Mouse (Mus musculus): ENCODE data around the gene 1700020D05Rik. TPM values are rescaled to one million over a fixed set of nuclear protein-coding genes. Genes with fewer than 3 reads are reported as not detected.

The 1700020D05Rik gene
- polyA plus RNA-seq, 1 experiment, result 1.9 TPM

Other genes starting within 250 kb of the 1700020D05Rik start
- gene Pacs1, start 230.7 kb downstream of the 1700020D05Rik start, polyA plus RNA-seq (2012; rRNA removed), result 21.8 and 27.9 TPM in 2 replicates
- 61.2 and 82.0 TPM in 2 replicates for gene Sf3b2, start 208.3 kb downstream of the 1700020D05Rik start, polyA plus RNA-seq (2012; rRNA removed)
- 1.4 and 3.3 TPM in 2 replicates for gene Gal3st3, start 205.5 kb downstream of the 1700020D05Rik start, polyA plus RNA-seq (2012; rRNA removed)
- gene Catsper1, start 168.0 kb downstream of the 1700020D05Rik start, polyA plus RNA-seq (2012; rRNA removed), result 0.08 and 0.46 TPM in 2 replicates
- gene Cst6, start 154.2 kb downstream of the 1700020D05Rik start, polyA plus RNA-seq (2012; rRNA removed), result 6.6 and 17.1 TPM in 2 replicates
- gene Eif1ad, start 137.0 kb downstream of the 1700020D05Rik start, polyA plus RNA-seq (2012; rRNA removed), result 19.9 and 20.4 TPM in 2 replicates
- gene Banf1, start 136.6 kb downstream of the 1700020D05Rik start, polyA plus RNA-seq (2012; rRNA removed), result 87.8 and 125 TPM in 2 replicates
- 18.1 and 33.3 TPM in 2 replicates for gene Sart1, start 115.1 kb downstream of the 1700020D05Rik start, polyA plus RNA-seq (2012; rRNA removed)
- gene Tsga10ip, start 101.3 kb downstream of the 1700020D05Rik start, polyA plus RNA-seq (2012; rRNA removed), result 1.9 and 2.0 TPM in 2 replicates
- 136 and 167 TPM in 2 replicates for gene Drap1, start 78.8 kb downstream of the 1700020D05Rik start, polyA plus RNA-seq (2012; rRNA removed)
- 65.9 and 73.9 TPM in 2 replicates for gene AI837181, start 78.6 kb downstream of the 1700020D05Rik start, polyA plus RNA-seq (2012; rRNA removed)
- gene Fosl1, start 56.2 kb downstream of the 1700020D05Rik start, polyA plus RNA-seq (2012; rRNA removed), result 0.24 and 0.38 TPM in 2 replicates
- 5.6 and 6.7 TPM in 2 replicates for gene Ccdc85b, start 45.9 kb downstream of the 1700020D05Rik start, polyA plus RNA-seq (2012; rRNA removed)
- gene Fibp, start 43.2 kb downstream of the 1700020D05Rik start, polyA plus RNA-seq (2012; rRNA removed), result 126 and 132 TPM in 2 replicates
- gene Ctsw, start 35.3 kb downstream of the 1700020D05Rik start, polyA plus RNA-seq (2012; rRNA removed), result 2.2 and 2.3 TPM in 2 replicates
- 73.5 and 79.0 TPM in 2 replicates for gene Efemp2, start 29.8 kb downstream of the 1700020D05Rik start, polyA plus RNA-seq (2012; rRNA removed)
- gene Mus81, start 15.4 kb downstream of the 1700020D05Rik start, polyA plus RNA-seq (2012; rRNA removed), result 77.2 and 85.6 TPM in 2 replicates
- gene Cfl1, start 13.3 kb downstream of the 1700020D05Rik start, polyA plus RNA-seq (2012; rRNA removed), result 410 and 421 TPM in 2 replicates
- gene Snx32, start 6.8 kb upstream of the 1700020D05Rik start, polyA plus RNA-seq (2012; rRNA removed), result 20.9 and 25.6 TPM in 2 replicates
- gene Ovol1, start 56.9 kb upstream of the 1700020D05Rik start, polyA plus RNA-seq (2012; rRNA removed), result 2.4 and 3.5 TPM in 2 replicates
- 10.0 and 12.0 TPM in 2 replicates for gene Ap5b1, start 64.2 kb upstream of the 1700020D05Rik start, polyA plus RNA-seq (2012; rRNA removed)
- 42.2 and 49.4 TPM in 2 replicates for gene Rnaseh2c, start 98.1 kb upstream of the 1700020D05Rik start, polyA plus RNA-seq (2012; rRNA removed)
- gene Kat5, start 106.5 kb upstream of the 1700020D05Rik start, polyA plus RNA-seq (2012; rRNA removed), result 55.3 and 63.6 TPM in 2 replicates
- 66.8 and 81.8 TPM in 2 replicates for gene Rela, start 133.7 kb upstream of the 1700020D05Rik start, polyA plus RNA-seq (2012; rRNA removed)
- 36.3 and 45.7 TPM in 2 replicates for gene Sipa1, start 159.9 kb upstream of the 1700020D05Rik start, polyA plus RNA-seq (2012; rRNA removed)
- gene Map3k11, start 185.0 kb upstream of the 1700020D05Rik start, polyA plus RNA-seq (2012; rRNA removed), result 50.6 and 52.8 TPM in 2 replicates
- gene Pcnx3, start 185.1 kb upstream of the 1700020D05Rik start, polyA plus RNA-seq (2012; rRNA removed), result 80.2 and 87.4 TPM in 2 replicates
- gene Kcnk7, start 200.6 kb upstream of the 1700020D05Rik start, polyA plus RNA-seq (2012; rRNA removed), result 0.33 and 0.36 TPM in 2 replicates
- 43.8 and 64.4 TPM in 2 replicates for gene Ehbp1l1, start 222.5 kb upstream of the 1700020D05Rik start, polyA plus RNA-seq (2012; rRNA removed)
- 160 and 194 TPM in 2 replicates for gene Fam89b, start 225.9 kb upstream of the 1700020D05Rik start, polyA plus RNA-seq (2012; rRNA removed)
- gene Ltbp3, start 237.1 kb upstream of the 1700020D05Rik start, polyA plus RNA-seq (2012; rRNA removed), result 186 and 257 TPM in 2 replicates